Mouse (Mus musculus) lung, postnatal 0 days (tissue): ENCODE results near the gene Isg20. TPM values are rescaled to one million over a fixed set of nuclear protein-coding genes. Genes with fewer than 3 reads are reported as not detected.
A peak's percentile ranks its signal among the peaks of the same experiment; 100 is the strongest.

Experiments
- ATAC-seq: fragments of 200-750 bp; cut with Nextera tagmentation; 2 replicates; pipeline ENCODE4 v1.8.0; 2017; ENCODE audit warnings: moderate library complexity
- DNase-seq: peaks from one replicate; pipeline ENCODE4 v3.0.0-alpha.2; 2016; ENCODE audit warnings: low spot score
- H3K27ac ChIP-seq: fragments of 300-500 bp; sonication (generic); 2 replicates; pipeline ENCODE4 v1.5.1; 2014; ENCODE audit warnings: antibody characterized with exemption, mild to moderate bottlenecking, low read length, mixed read lengths
- H3K27me3 ChIP-seq: fragments of 300-500 bp; sonication (generic); replicated peaks from 2 replicates; pipeline ENCODE4 v1.6.1; 2014; ENCODE audit warnings: low read length, mixed read lengths; ENCODE audit not compliant: insufficient read depth
- H3K36me3 ChIP-seq: fragments of 300-500 bp; sonication (generic); 2 replicates; pipeline ENCODE4 v1.6.1; 2014; ENCODE audit warnings: low read length, mixed read lengths; ENCODE audit not compliant: insufficient read depth
- H3K4me1 ChIP-seq: fragments of 300-500 bp; sonication (generic); 2 replicates; pipeline ENCODE4 v1.6.1; 2014; ENCODE audit warnings: antibody characterized with exemption, low read depth, low read length, mixed read lengths; ENCODE audit not compliant: insufficient read depth
- H3K4me2 ChIP-seq: fragments of 300-500 bp; sonication (generic); replicated peaks from 2 replicates; pipeline ENCODE4 v1.6.1; 2014; ENCODE audit warnings: low read depth, mild to moderate bottlenecking, low read length, moderate library complexity, mixed read lengths
- H3K4me3 ChIP-seq: fragments of 300-500 bp; sonication (generic); 2 replicates; pipeline ENCODE4 v1.5.1; 2014; ENCODE audit warnings: low read depth, low read length
- H3K9ac ChIP-seq: fragments of 300-500 bp; sonication (generic); replicated peaks from 2 replicates; pipeline ENCODE4 v1.6.1; 2014; ENCODE audit warnings: low read depth, mild to moderate bottlenecking
- H3K9me3 ChIP-seq: fragments of 300-500 bp; sonication (generic); 2 replicates; pipeline ENCODE4 v1.6.1; 2016; ENCODE audit warnings: low read length, mixed read lengths
- CTCF ChIP-seq: IDR thresholded peaks from 2 replicates; pipeline ENCODE4 v1.5.1; 2016; ENCODE audit warnings: antibody characterized with exemption, mild to moderate bottlenecking
- EP300 ChIP-seq: IDR thresholded peaks from 2 replicates; pipeline ENCODE4 v1.6.1; 2016; ENCODE audit warnings: antibody characterized with exemption, mild to moderate bottlenecking, control low read depth
- WGBS: fragments of 180-500 bp; shearing (Covaris S2); extraction: QIAGEN DNeasy Blood & Tissue Kit; methylation state at CpG from one replicate; pipeline ENCODE4 v1.1.7; 2014; 5-methylcytosine and 5-hydroxymethylcytosine counted together
- polyA plus RNA-seq: library from polyadenylated mRNA; unstranded; fragments of >200 nt; fragmentation: Nextera tagmentation; extraction: Ambion mirVana; gene quantifications from 2 replicates; pipeline ENCODE4 v1.2.1, GENCODE M21; 2015

Isg20 gene
- polyA plus RNA-seq, 1 experiment from 2014 or later = 31.0 TPM

DNA sequence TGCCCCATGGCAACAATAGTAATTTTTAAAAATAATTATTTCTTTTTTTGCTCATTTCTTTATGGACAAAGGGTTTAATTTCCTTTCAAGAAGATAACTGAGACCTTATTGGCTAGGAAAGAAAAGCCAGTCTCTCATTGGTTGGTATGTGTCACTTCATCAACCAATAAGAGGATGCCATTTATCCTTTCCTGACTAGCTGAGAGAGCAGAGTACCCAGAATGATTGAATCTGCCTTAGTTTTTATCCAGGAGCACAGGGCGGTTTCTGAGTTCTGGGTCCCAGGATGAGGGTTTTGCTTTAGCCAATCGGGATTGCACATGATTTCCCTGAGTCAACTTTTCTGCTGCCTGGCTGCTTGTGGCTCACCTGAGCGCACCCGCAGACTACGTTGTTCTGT is 27.8 kb upstream of the Isg20 start:
- Histone ChIP-seq H3K4me3 (no peak overlapping the region), H3K4me1 (no peaks in the 10 kb centered on the region), H3K9ac (no peak overlapping the region), H3K27ac (no peak overlapping the region), H3K36me3 (no peaks in the 10 kb centered on the region), H3K4me2 (no peak overlapping the region), H3K27me3 (peaks cover 27% of the 10 kb centered on the region), H3K9me3 (no peaks in the 10 kb centered on the region)
- no peak for DNase-seq
- no peak for TF ChIP-seq EP300
- TF ChIP-seq CTCF = no peak
- 74% methylated on average over 5 of the region's 5 CpGs for WGBS
- no peak for ATAC-seq

DNA sequence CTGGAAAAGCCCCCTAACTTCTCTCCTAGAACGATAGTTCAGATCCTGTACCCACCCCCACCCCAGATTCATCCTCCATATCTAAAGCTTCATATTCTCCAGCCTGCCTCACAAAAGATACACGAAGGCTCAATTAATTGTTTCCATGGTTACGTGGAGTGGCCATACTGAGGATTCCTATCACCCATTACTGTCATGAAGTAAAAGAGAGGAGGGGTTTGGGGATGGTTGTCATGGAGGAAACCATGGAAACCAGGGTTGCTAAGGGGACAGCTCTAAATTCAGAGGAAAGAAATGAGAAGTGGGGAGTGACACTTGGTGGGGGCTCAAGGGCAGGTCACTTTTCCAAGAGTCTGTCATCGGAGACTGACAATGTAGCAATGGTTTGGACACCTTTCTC is 26.7 kb upstream of the Isg20 start:
- ATAC-seq = no peak
- WGBS = 63% methylated on average over 4 of the region's 4 CpGs
- no peak overlapping the region for H3K27ac ChIP-seq
- peaks cover 24% of the 10 kb centered on the region for H3K27me3 ChIP-seq
- no peak overlapping the region for H3K4me2 ChIP-seq
- no peak for TF ChIP-seq CTCF
- TF ChIP-seq EP300 = no peak
- no peaks in the 10 kb centered on the region for H3K36me3 ChIP-seq
- no peaks in the 10 kb centered on the region for H3K4me1 ChIP-seq
- H3K9me3 ChIP-seq = no peaks in the 10 kb centered on the region
- DNase-seq = no peak
- no peak overlapping the region for H3K9ac ChIP-seq
- H3K4me3 ChIP-seq = no peak overlapping the region

DNA sequence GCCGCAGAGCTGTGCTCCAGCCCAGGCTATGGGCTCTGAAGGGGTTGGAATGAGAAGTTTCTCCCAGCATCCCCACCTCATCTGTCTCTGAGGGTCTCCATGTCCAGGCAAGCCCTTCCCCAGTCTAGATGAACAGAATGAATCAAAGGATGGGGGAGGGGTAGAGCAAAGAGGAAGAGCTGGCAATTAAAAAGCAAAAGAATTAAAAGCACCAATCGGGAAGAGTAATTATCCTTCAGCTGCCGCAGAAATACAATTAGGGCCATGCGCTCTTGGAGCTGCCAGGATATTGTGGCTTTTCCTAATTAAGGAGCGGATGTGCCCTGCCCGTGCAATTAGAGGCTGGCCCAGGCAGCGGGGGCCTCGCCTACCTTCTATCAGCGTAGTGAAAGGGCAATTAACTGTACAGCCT is 25.8 kb upstream of the Isg20 start:
- DNase-seq (no peak), ATAC-seq (no peak)
- TF ChIP-seq EP300 = no peak
- no peak for TF ChIP-seq CTCF
- H3K9ac ChIP-seq = no peak overlapping the region
- H3K27me3 ChIP-seq = peaks cover 19% of the 10 kb centered on the region
- no peaks in the 10 kb centered on the region for H3K36me3 ChIP-seq
- no peak overlapping the region for H3K27ac ChIP-seq
- H3K4me3 ChIP-seq = no peak overlapping the region
- 62% methylated on average over 9 of the region's 9 CpGs for WGBS
- no peak overlapping the region for H3K4me2 ChIP-seq
- no peaks in the 10 kb centered on the region for H3K4me1 ChIP-seq
- H3K9me3 ChIP-seq = no peaks in the 10 kb centered on the region

DNA sequence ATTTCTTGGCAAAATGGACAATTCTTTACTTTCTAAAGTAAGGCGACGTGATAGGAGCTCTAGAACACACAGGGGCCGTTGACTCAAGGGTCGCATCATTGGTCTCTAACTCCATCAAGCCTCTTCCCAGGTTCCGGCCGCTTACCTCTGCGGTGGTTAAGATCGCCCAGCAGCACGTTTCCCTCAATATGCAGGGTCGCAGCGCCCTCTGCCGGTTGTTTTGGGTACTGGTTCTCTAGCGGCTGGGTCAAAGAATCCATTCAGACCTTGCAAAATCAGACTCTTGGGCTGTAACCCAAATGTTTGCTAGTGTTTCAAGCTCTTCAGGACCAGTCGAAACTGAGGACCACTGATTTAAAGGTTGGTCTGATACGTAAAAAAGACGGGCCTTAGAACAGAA is 22.6 kb upstream of the Isg20 start:
- Histone ChIP-seq H3K4me2 (no peak overlapping the region), H3K36me3 (no peaks in the 10 kb centered on the region), H3K27ac (no peak overlapping the region), H3K9ac (no peak overlapping the region), H3K4me1 (no peaks in the 10 kb centered on the region), H3K27me3 (no peaks in the 10 kb centered on the region), H3K4me3 (no peak overlapping the region), H3K9me3 (no peaks in the 10 kb centered on the region)
- peak; percentile 4; the same call in 1 of the 2 replicates for ATAC-seq
- 3% methylated on average over 16 of the region's 16 CpGs for WGBS
- peak; percentile 78 for DNase-seq
- TF ChIP-seq EP300 (no peak), CTCF (peak; percentile 98)

DNA sequence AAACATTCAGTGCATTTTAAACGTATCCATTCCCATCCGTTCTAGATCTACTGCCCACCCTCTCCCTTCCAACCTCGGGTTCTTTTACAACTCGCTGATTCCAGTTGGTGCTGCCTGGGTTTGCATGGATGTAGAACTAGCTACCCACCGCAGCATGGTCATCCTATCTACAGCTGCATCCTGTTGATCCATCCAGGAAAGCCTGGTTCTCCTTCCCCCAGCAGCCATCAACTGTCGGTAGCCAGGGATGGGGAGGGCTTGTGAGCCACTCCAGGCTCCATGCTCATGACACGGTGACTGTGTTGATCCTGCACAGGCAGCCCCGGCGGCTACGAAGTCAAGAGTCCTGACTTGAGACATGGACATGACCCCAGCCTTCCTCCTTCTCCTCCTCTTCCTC is 19.3 kb upstream of the Isg20 start:
- H3K4me2 ChIP-seq = no peak overlapping the region
- no peak overlapping the region for H3K9ac ChIP-seq
- no peak overlapping the region for H3K27ac ChIP-seq
- 74% methylated on average over 10 of the region's 10 CpGs for WGBS
- DNase-seq = no peak
- ATAC-seq = no peak
- H3K4me1 ChIP-seq = peaks cover 7% of the 10 kb centered on the region; the same call in 1 of the 2 replicates
- H3K27me3 ChIP-seq = no peaks in the 10 kb centered on the region
- no peak overlapping the region for H3K4me3 ChIP-seq
- TF ChIP-seq EP300 (no peak), CTCF (no peak)
- no peaks in the 10 kb centered on the region for H3K9me3 ChIP-seq
- H3K36me3 ChIP-seq = no peaks in the 10 kb centered on the region

DNA sequence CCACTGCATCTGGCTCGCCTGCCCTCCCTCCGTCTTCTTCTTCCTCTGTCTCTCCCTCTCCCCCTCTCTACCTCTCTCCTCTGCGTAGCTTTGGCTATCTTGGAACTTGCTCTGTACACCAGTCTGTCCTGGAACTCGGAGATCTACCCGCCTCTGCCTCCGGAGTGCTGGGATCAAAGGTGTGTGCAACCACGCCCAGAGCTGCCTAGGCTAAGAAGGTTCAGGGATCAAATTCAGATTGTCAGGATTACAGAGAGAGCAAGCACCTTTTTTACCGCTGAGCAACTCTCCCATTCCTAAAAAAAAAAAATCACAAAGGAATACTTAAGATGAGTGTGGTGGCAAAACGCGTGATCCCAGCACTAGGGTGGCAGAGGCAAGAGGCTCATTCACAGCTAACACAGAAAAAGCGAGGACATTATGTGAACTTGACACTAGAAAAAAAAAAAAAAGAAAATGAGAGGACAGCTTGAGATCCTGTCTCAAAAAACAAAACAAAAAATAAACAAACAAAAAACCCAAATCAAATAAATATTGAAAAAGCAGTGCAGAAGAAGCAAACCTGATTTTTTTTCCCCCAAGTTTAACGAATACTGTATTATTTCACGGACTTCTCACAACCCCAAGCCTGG is 18.1 kb upstream of the Isg20 start:
- 53% methylated on average over 13 of the region's 13 CpGs for WGBS
- no peak overlapping the region for H3K27ac ChIP-seq
- ATAC-seq = no peak

More for the DNA sequence above, 18.1 kb upstream of the Isg20 start:
- DNase-seq = no peak
- TF ChIP-seq CTCF (no peak), EP300 (no peak; the same call in none of the 2 replicates)
- H3K4me1 ChIP-seq = peaks cover 7% of the 10 kb centered on the region; the same call in 1 of the 2 replicates
- H3K27me3 ChIP-seq = no peaks in the 10 kb centered on the region
- H3K9me3 ChIP-seq = no peaks in the 10 kb centered on the region
- H3K4me2 ChIP-seq = peak overlapping the region; percentile 78
- peak overlapping the region; percentile 83 for H3K4me3 ChIP-seq
- H3K9ac ChIP-seq = no peak overlapping the region
- no peaks in the 10 kb centered on the region for H3K36me3 ChIP-seq
